Mouse (Mus musculus) liver, adult 2 months (tissue): ENCODE results near the gene Bzw2.

Experiments
- CTCF ChIP-seq: fragments of 200-500 bp; IDR thresholded peaks from 2 replicates; pipeline ENCODE4 v1.5.1; 2011; ENCODE audit warnings: low read depth, low read length, control low read depth
- POLR2A ChIP-seq: fragments of 200-500 bp; IDR thresholded peaks from 2 replicates; pipeline ENCODE4 v1.6.1; 2011; ENCODE audit warnings: low read length, control low read depth; ENCODE audit not compliant: insufficient read depth; ENCODE audit errors: extremely low read depth

DNA sequence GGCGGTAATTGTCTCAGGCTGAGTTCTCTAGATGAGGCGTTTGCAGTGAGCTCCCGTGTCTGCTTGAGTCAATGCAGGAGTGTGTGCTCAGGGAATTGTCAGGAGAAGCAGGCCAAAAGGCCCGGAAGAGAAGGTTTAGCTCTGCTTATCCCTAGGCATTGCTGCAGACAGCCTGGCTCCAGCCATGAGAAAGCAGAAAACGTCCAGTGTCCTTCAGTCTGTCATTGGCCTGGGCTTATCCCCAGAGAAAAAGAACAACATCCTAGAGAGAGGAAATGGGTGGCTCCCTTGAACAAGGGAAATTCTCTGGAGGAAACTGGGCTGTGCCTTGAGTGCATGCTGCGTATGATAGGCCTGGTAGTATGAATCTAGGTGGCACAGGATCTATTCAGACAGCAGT, 24.7 kb upstream of the Bzw2 start:
- TF ChIP-seq POLR2A (no peak), CTCF (no peak)
